Mouse (Mus musculus) kidney, postnatal 25 days (tissue): Measurements from ENCODE around the gene Fgf22.
"Not testable (repeated sequence)": the region's sequence is repeated elsewhere in the genome, so short reads cannot be mapped to it uniquely, and the experiment has no call there.

ENCODE experiments used
- DNase-seq, 2 experiments: peaks; one replicate each; pipeline ENCODE4 v3.0.0; 2021; ENCODE audit warnings: mixed read lengths in 2 of 2

Fgf22 gene

GRCm38 (mm10) chr10:79733847-79734246 is 21.0 kb upstream of the Fgf22 start:
- no peak for DNase-seq

- DNase-seq, result no peak
Measured at GRCm38 (mm10) chr10:79735361-79735760, 19.5 kb upstream of the Fgf22 start.

- DNase-seq, result peak in 1 of 2 experiments; percentile 46
Measured at GRCm38 (mm10) chr10:79736706-79737105, 18.2 kb upstream of the Fgf22 start.

- DNase-seq, result peak; percentile 41 to 63
Measured at GRCm38 (mm10) chr10:79738259-79738658, 16.6 kb upstream of the Fgf22 start.

GRCm38 (mm10) chr10:79739234-79739633 is 15.6 kb upstream of the Fgf22 start:
- no peak for DNase-seq

GRCm38 (mm10) chr10:79740863-79741262 is 14.0 kb upstream of the Fgf22 start:
- peak in 1 of 2 experiments; percentile 32 for DNase-seq

- peak in 1 of 2 experiments; percentile 32 for DNase-seq
Measured at GRCm38 (mm10) chr10:79743161-79743560, 11.7 kb upstream of the Fgf22 start.

GRCm38 (mm10) chr10:79743650-79744365 is 11.1 kb upstream of the Fgf22 start:
- no peak for DNase-seq

GRCm38 (mm10) chr10:79745411-79745810 is 9.5 kb upstream of the Fgf22 start:
- DNase-seq, result peak in 1 of 2 experiments; percentile 58

- peak; percentile 97 to 99 for DNase-seq
Measured at GRCm38 (mm10) chr10:79745898-79746773, 8.7 kb upstream of the Fgf22 start, which contains the start of gene Polrmt. Polrmt (minus strand) TSS chr10:79746581.

- DNase-seq, result peak in 1 of 2 experiments; percentile 38
Measured at GRCm38 (mm10) chr10:79746774-79747151, 8.1 kb upstream of the Fgf22 start.

GRCm38 (mm10) chr10:79748496-79748895 is 6.4 kb upstream of the Fgf22 start:
- peak in 1 of 2 experiments; percentile 26 for DNase-seq

GRCm38 (mm10) chr10:79755854-79756253 is 978 bp downstream of the Fgf22 start:
- no peak for DNase-seq

GRCm38 (mm10) chr10:79756660-79757059 is 1.8 kb downstream of the Fgf22 start:
- DNase-seq, result peak in 1 of 2 experiments; percentile 33

GRCm38 (mm10) chr10:79759675-79760074 is 4.8 kb downstream of the Fgf22 start:
- DNase-seq, result not testable (repeated sequence)

- peak in 1 of 2 experiments; percentile 35 for DNase-seq
Measured at GRCm38 (mm10) chr10:79760603-79761143, 5.8 kb downstream of the Fgf22 start.

GRCm38 (mm10) chr10:79762875-79763274 is 8.0 kb downstream of the Fgf22 start:
- DNase-seq, result no peak

- no peak for DNase-seq
Measured at GRCm38 (mm10) chr10:79764234-79764633, 9.4 kb downstream of the Fgf22 start.

- DNase-seq, result peak in 1 of 2 experiments; percentile 70
Measured at GRCm38 (mm10) chr10:79765228-79765745, 10.4 kb downstream of the Fgf22 start.

GRCm38 (mm10) chr10:79766001-79766507 is 11.2 kb downstream of the Fgf22 start:
- DNase-seq, result no peak

GRCm38 (mm10) chr10:79766508-79767325 is 11.8 kb downstream of the Fgf22 start, which contains the start of gene Rnf126:
Rnf126 (minus strand) TSS chr10:79766952.
- DNase-seq, result peak; percentile 100
